17 mouse cellular contexts compared by ENCODE assay signal in the genomic region with DNA sequence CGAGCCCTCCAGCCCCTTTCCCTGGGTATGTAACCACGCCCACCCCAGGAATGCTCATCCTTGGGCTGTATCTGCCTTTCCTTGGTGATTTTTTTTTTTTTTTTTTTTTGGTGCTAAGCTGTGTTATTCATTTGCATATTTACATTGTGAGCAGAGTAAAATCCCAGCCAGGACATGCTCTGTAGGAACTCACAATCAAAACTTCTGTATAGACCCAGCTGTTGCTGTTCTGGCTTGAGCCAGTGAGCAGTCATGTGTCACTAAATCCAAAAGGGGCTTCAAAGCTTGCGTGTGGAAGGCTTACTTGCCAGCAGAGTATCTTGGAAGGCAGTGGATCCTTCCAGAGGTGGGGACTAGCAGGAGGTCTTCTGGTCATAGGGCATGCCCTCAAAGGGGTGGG.
A peak's percentile ranks its signal among the peaks of the same experiment; 100 is the strongest.
DNase-seq lines count a peak whose midpoint lies in the region; ATAC-seq and TF ChIP-seq lines count a peak whose summit lies in the region.
"Had no signal": no experiment of that assay in that cellular context is flagged by ENCODE, and none has a peak within 500 bp of the region (broad histone marks: within the 10 kb centered on the region; RNA-seq: fewer than 3 reads in every experiment).

No protein-coding gene starts in this region.

- DNase-seq in kidney, postnatal 0 days (ENCODE audit: low spot score), result peak; percentile 18
- DNase-seq in kidney, adult 18-20 months, result no peak
- peak; percentile 35 for DNase-seq in retina, postnatal 1 day
- no peak for DNase-seq in retina, embryonic 14.5 days (ENCODE audit: low spot score)
- DNase-seq in left cerebral cortex, postnatal 4 days, result no peak
- DNase-seq in cerebellum, adult 18-20 months, result no peak
- DNase-seq: adrenal gland, adult 2 months; cerebellum, postnatal 10 days; heart, postnatal 10 days; kidney, adult 2 months; layer of hippocampus, postnatal 36 days; lung, postnatal 10 days; right cerebral cortex, adult 18-20 months; thymus, postnatal 14 days had no signal

- H3K9me3 ChIP-seq in kidney, postnatal 0 days (replicated peaks; ENCODE audit: low read length), result no peaks in the 10 kb centered on the region
- no peaks in the 10 kb centered on the region for H3K9me3 ChIP-seq in embryonic facial prominence, embryonic 15.5 days (replicated peaks)
- H3K9me3 ChIP-seq: liver, embryonic 12.5 days had no signal

- no peak overlapping the region for H3K9ac ChIP-seq in kidney, postnatal 0 days (ENCODE audit: low read depth, low read length)
- no peak overlapping the region for H3K9ac ChIP-seq in embryonic facial prominence, embryonic 15.5 days
- H3K9ac ChIP-seq: liver, embryonic 12.5 days had no signal

- WGBS in kidney, postnatal 0 days, result 49% methylated on average over 3 of the region's 3 CpGs
- whole genome bisulfite sequencing in embryonic facial prominence, embryonic 15.5 days, result 37% methylated on average over 3 of the region's 3 CpGs

- H3K27me3 ChIP-seq in kidney, postnatal 0 days (ENCODE audit: insufficient read depth, low read length), result no peaks in the 10 kb centered on the region
- H3K27me3 ChIP-seq in embryonic facial prominence, embryonic 15.5 days, result no peaks in the 10 kb centered on the region
- H3K27me3 ChIP-seq: liver, embryonic 12.5 days had no signal

- TF ChIP-seq CTCF in kidney, postnatal 0 days (IDR thresholded peaks at IDR 0.05; ENCODE audit: low read depth), result no peak

- no peaks in the 10 kb centered on the region for H3K36me3 ChIP-seq in kidney, postnatal 0 days (ENCODE audit: insufficient read depth, low read length)
- no peaks in the 10 kb centered on the region for H3K36me3 ChIP-seq in embryonic facial prominence, embryonic 15.5 days
- H3K36me3 ChIP-seq: liver, embryonic 12.5 days had no signal

- H3K4me1 ChIP-seq in kidney, postnatal 0 days (replicated peaks; ENCODE audit: insufficient read depth, low read length), result no peaks in the 10 kb centered on the region
- peaks cover 21% of the 10 kb centered on the region for H3K4me1 ChIP-seq in embryonic facial prominence, embryonic 15.5 days
- H3K4me1 ChIP-seq: liver, embryonic 12.5 days had no signal

- H3K27ac ChIP-seq in kidney, postnatal 0 days, result no peak overlapping the region
- peak overlapping the region; percentile 3; the same call in 1 of the 2 replicates for H3K27ac ChIP-seq in embryonic facial prominence, embryonic 15.5 days (replicated peaks)
- H3K27ac ChIP-seq: liver, embryonic 12.5 days had no signal

- no peak overlapping the region for H3K4me2 ChIP-seq in kidney, postnatal 0 days (ENCODE audit: low read length)
- H3K4me2 ChIP-seq in embryonic facial prominence, embryonic 15.5 days (replicated peaks), result no peak overlapping the region
- H3K4me2 ChIP-seq: heart, embryonic 11.5 days; liver, embryonic 12.5 days had no signal

- no peak for ATAC-seq in kidney, postnatal 0 days (replicated peaks; ENCODE audit: low FRiP score, low read depth)
- ATAC-seq in embryonic facial prominence, embryonic 15.5 days (ENCODE audit: insufficient number of reproducible peaks, low FRiP score, low TSS enrichment, low read depth), result no peak
- ATAC-seq: liver, embryonic 12.5 days had no signal

- no peak overlapping the region for H3K4me3 ChIP-seq in kidney, postnatal 0 days (replicated peaks; ENCODE audit: low read depth, low read length)
- H3K4me3 ChIP-seq in embryonic facial prominence, embryonic 15.5 days (replicated peaks), result no peak overlapping the region
- H3K4me3 ChIP-seq: liver, embryonic 12.5 days had no signal

- intact Hi-C loops in left cerebral cortex, postnatal 4 days (cut with DNase I), result no loop called here

Comparison
In these comparisons a context has a peak if more than half of its experiments do, and no peak if none do; other contexts are left out.
1. DNase-seq: peak in kidney, postnatal 0 days (single experiment) and retina, postnatal 1 day (single experiment); none in kidney, adult 18-20 months (single experiment), retina, embryonic 14.5 days (single experiment), left cerebral cortex, postnatal 4 days (single experiment) and cerebellum, adult 18-20 months (0 of 2).